Mouse (Mus musculus): ENCODE results near the gene Clec4b2. TPM values are rescaled to one million over a fixed set of nuclear protein-coding genes. Genes with fewer than 3 reads are reported as not detected.

The Clec4b2 gene
- polyA plus RNA-seq, 1 experiment from 2014 or later: 0.45 TPM

Other genes with a start within 250 kb of the Clec4b2 start
- gene Clec4a3, start 220.4 kb upstream of the Clec4b2 start, polyA plus RNA-seq (2015; fragmentation: Nextera tagmentation; extraction: Ambion mirVana): 6.5 and 6.9 TPM in 2 replicates
- gene Clec4a4, start 182.5 kb upstream of the Clec4b2 start, polyA plus RNA-seq (2015; fragmentation: Nextera tagmentation; extraction: Ambion mirVana): not detected in 2 replicates
- 0.35 TPM in 1 of 2 replicates, not detected in the other for gene Clec4b1, start 122.9 kb upstream of the Clec4b2 start, polyA plus RNA-seq (2015; fragmentation: Nextera tagmentation; extraction: Ambion mirVana)
- 14.1 and 14.6 TPM in 2 replicates for gene Clec4a2, start 66.5 kb upstream of the Clec4b2 start, polyA plus RNA-seq (2015; fragmentation: Nextera tagmentation; extraction: Ambion mirVana)
- 20.2 and 22.1 TPM in 2 replicates for gene Clec4n, start 57.0 kb downstream of the Clec4b2 start, polyA plus RNA-seq (2015; fragmentation: Nextera tagmentation; extraction: Ambion mirVana)
- 0.62 and 0.68 TPM in 2 replicates for gene Clec4d, start 89.2 kb downstream of the Clec4b2 start, polyA plus RNA-seq (2015; fragmentation: Nextera tagmentation; extraction: Ambion mirVana)
- 1.4 and 1.6 TPM in 2 replicates for gene Clec4e, start 117.0 kb downstream of the Clec4b2 start, polyA plus RNA-seq (2015; fragmentation: Nextera tagmentation; extraction: Ambion mirVana)
- not detected in 2 replicates for gene Vmn2r19, start 135.4 kb downstream of the Clec4b2 start, polyA plus RNA-seq (2015; fragmentation: Nextera tagmentation; extraction: Ambion mirVana)
- not detected in 2 replicates for gene Vmn2r20, start 245.2 kb downstream of the Clec4b2 start, polyA plus RNA-seq (2015; fragmentation: Nextera tagmentation; extraction: Ambion mirVana)

Measured in liver, embryonic 16.5 days (tissue).